Mouse (Mus musculus): ENCODE measurements at regions not wholly inside any gene's neighbourhood (a gene's known extent, or its start where the extent isn't known, plus 50 kb on each side); places are given as distances from the start of the nearest gene placed in this dataset.

- no peak overlapping the region for H3K4me3 ChIP-seq
- TF ChIP-seq CTCF (IDR thresholded peaks at IDR 0.05) = no peak
- intact Hi-C loops (cut with DNase I) = no loop called here
- no peak for DNase-seq
- no peak overlapping the region for H3K27ac ChIP-seq
These were observed 138.5 kb upstream of the Map3k7 start for GRCm38 (mm10) chr4:31825438-31825830.

GRCm38 (mm10) chr4:31826661-31827060, 137.2 kb upstream of the Map3k7 start:
- no peak for TF ChIP-seq CTCF (IDR thresholded peaks at IDR 0.05)

GRCm38 (mm10) chr4:31827266-31827665, 136.6 kb upstream of the Map3k7 start:
- intact Hi-C loops (cut with DNase I) = no loop called here
- TF ChIP-seq CTCF (IDR thresholded peaks at IDR 0.05) = peak; percentile 55
- no peak for DNase-seq
- Histone ChIP-seq H3K27ac (no peak overlapping the region), H3K4me3 (no peak overlapping the region)

More at GRCm38 (mm10) chr4:31826661-31827060, 137.2 kb upstream of the Map3k7 start:
- H3K4me3 ChIP-seq = no peak overlapping the region
- intact Hi-C loops (cut with DNase I) = no loop called here
- no peak overlapping the region for H3K27ac ChIP-seq
- no peak for DNase-seq

GRCm38 (mm10) chr4:31830241-31830640, 133.7 kb upstream of the Map3k7 start:
- no peak for TF ChIP-seq CTCF (IDR thresholded peaks at IDR 0.05)
- peak; percentile 20 for DNase-seq
- Histone ChIP-seq H3K4me3 (peak overlapping the region; percentile 16; the same call in 1 of the 2 replicates), H3K27ac (no peak overlapping the region)
- intact Hi-C loops (cut with DNase I) = no loop called here

GRCm38 (mm10) chr4:31831469-31831868, 132.4 kb upstream of the Map3k7 start:
- intact Hi-C loops (cut with DNase I) = no loop called here
- Histone ChIP-seq H3K4me3 (no peak overlapping the region), H3K27ac (no peak overlapping the region)
- no peak for DNase-seq
- no peak for TF ChIP-seq CTCF (IDR thresholded peaks at IDR 0.05)

- no peak overlapping the region for H3K4me3 ChIP-seq
- no peak for TF ChIP-seq CTCF (IDR thresholded peaks at IDR 0.05)
- no peak for DNase-seq
- H3K27ac ChIP-seq = no peak overlapping the region
- intact Hi-C loops (cut with DNase I) = no loop called here
These were observed 130.1 kb upstream of the Map3k7 start for GRCm38 (mm10) chr4:31833828-31834227.

- Histone ChIP-seq H3K4me3 (no peak overlapping the region), H3K27ac (no peak overlapping the region)
- DNase-seq = no peak
- no peak for TF ChIP-seq CTCF (IDR thresholded peaks at IDR 0.05)
- intact Hi-C loops (cut with DNase I) = no loop called here
These were observed 128.8 kb upstream of the Map3k7 start for GRCm38 (mm10) chr4:31835051-31835450.

GRCm38 (mm10) chr4:31838592-31838991, 125.3 kb upstream of the Map3k7 start:
- no peak overlapping the region for H3K4me3 ChIP-seq
- intact Hi-C loops (cut with DNase I) = no loop called here
- no peak overlapping the region for H3K27ac ChIP-seq
- no peak for DNase-seq
- TF ChIP-seq CTCF (IDR thresholded peaks at IDR 0.05) = no peak

- DNase-seq = no peak
- Histone ChIP-seq H3K27ac (no peak overlapping the region), H3K4me3 (no peak overlapping the region)
- TF ChIP-seq CTCF (IDR thresholded peaks at IDR 0.05) = no peak
- intact Hi-C loops (cut with DNase I) = no loop called here
These were observed 114.1 kb upstream of the Map3k7 start for GRCm38 (mm10) chr4:31849763-31850162.

- Histone ChIP-seq H3K4me3 (no peak overlapping the region), H3K27ac (no peak overlapping the region)
- TF ChIP-seq CTCF (IDR thresholded peaks at IDR 0.05) = peak; percentile 45
- no peak for DNase-seq
- intact Hi-C loops (cut with DNase I) = no loop called here
These were observed 112.9 kb upstream of the Map3k7 start for GRCm38 (mm10) chr4:31851006-31851405.

GRCm38 (mm10) chr4:31853851-31854250, 110.0 kb upstream of the Map3k7 start:
- DNase-seq = no peak
- H3K4me3 ChIP-seq = no peak overlapping the region
- no peak overlapping the region for H3K27ac ChIP-seq
- no peak for TF ChIP-seq CTCF (IDR thresholded peaks at IDR 0.05)
- intact Hi-C loops (cut with DNase I) = no loop called here

- intact Hi-C loops (cut with DNase I) = no loop called here
- no peak for DNase-seq
- TF ChIP-seq CTCF (IDR thresholded peaks at IDR 0.05) = no peak
- Histone ChIP-seq H3K4me3 (no peak overlapping the region), H3K27ac (no peak overlapping the region)
These were observed 103.5 kb upstream of the Map3k7 start for GRCm38 (mm10) chr4:31860389-31860788.

GRCm38 (mm10) chr4:31861172-31861571, 102.7 kb upstream of the Map3k7 start:
- H3K4me3 ChIP-seq = no peak overlapping the region
- no peak for DNase-seq
- H3K27ac ChIP-seq = no peak overlapping the region
- intact Hi-C loops (cut with DNase I) = no loop called here
- TF ChIP-seq CTCF (IDR thresholded peaks at IDR 0.05) = no peak

GRCm38 (mm10) chr4:31872985-31873983, 90.6 kb upstream of the Map3k7 start:
- Histone ChIP-seq H3K4me3 (no peak overlapping the region), H3K27ac (no peak overlapping the region)
- intact Hi-C loops (cut with DNase I) = no loop called here
- no peak for DNase-seq
- no peak for TF ChIP-seq CTCF (IDR thresholded peaks at IDR 0.05)

All from gastrocnemius, adult 2 months (tissue).